Mouse (Mus musculus) forebrain, embryonic 16.5 days (tissue): ENCODE results near the gene B3galt4. TPM values are rescaled to one million over a fixed set of nuclear protein-coding genes. Genes with fewer than 3 reads are reported as not detected.

ENCODE experiments used
- ATAC-seq: fragments of 200-750 bp; cut with Nextera tagmentation; 2 replicates; pipeline ENCODE4 v1.8.0; 2017; ENCODE audit warnings: mild to moderate bottlenecking, moderate library complexity
- H3K27ac ChIP-seq: fragments of 300-500 bp; sonication (generic); 2 replicates; pipeline ENCODE4 v1.5.1; 2014; ENCODE audit warnings: low read length, control low read depth
- H3K27me3 ChIP-seq: fragments of 300-500 bp; sonication (generic); replicated peaks from 2 replicates; pipeline ENCODE4 v1.6.1; 2014; ENCODE audit warnings: low read length; ENCODE audit not compliant: control insufficient read depth, insufficient read depth
- H3K36me3 ChIP-seq: fragments of 300-500 bp; sonication (generic); 2 replicates; pipeline ENCODE4 v1.6.1; 2014; ENCODE audit not compliant: control insufficient read depth, insufficient read depth
- H3K4me1 ChIP-seq: fragments of 300-500 bp; sonication (generic); replicated peaks from 2 replicates; pipeline ENCODE4 v1.6.1; 2014; ENCODE audit warnings: low read length; ENCODE audit not compliant: control insufficient read depth, insufficient read depth
- H3K4me2 ChIP-seq: fragments of 300-500 bp; sonication (generic); 2 replicates; pipeline ENCODE4 v1.6.1; 2014; ENCODE audit warnings: mild to moderate bottlenecking, low read length, control low read depth
- H3K4me3 ChIP-seq: fragments of 300-500 bp; sonication (generic); replicated peaks from 2 replicates; pipeline ENCODE4 v1.5.1; 2014; ENCODE audit warnings: mild to moderate bottlenecking, low read length, control low read depth
- H3K9ac ChIP-seq: fragments of 300-500 bp; sonication (generic); replicated peaks from 2 replicates; pipeline ENCODE4 v1.6.1; 2014; ENCODE audit warnings: low read depth, low read length, control low read depth
- H3K9me3 ChIP-seq: fragments of 300-500 bp; sonication (generic); 2 replicates; pipeline ENCODE4 v1.6.1; 2016; ENCODE audit warnings: low read length; ENCODE audit not compliant: control insufficient read depth
- WGBS: fragments of 180-500 bp; shearing (Covaris S2); extraction: QIAGEN DNeasy Blood & Tissue Kit; methylation state at CpG from one replicate; pipeline ENCODE4 v1.1.7; 2014; 5-methylcytosine and 5-hydroxymethylcytosine counted together
- polyA plus RNA-seq: library from polyadenylated mRNA; unstranded; fragments of >200 nt; fragmentation: Nextera tagmentation; extraction: Ambion mirVana; gene quantifications from 2 replicates; pipeline ENCODE4 v1.2.1, GENCODE M21; 2015

Gene B3galt4
- polyA plus RNA-seq, 1 experiment from 2014 or later, result 13.2 TPM

DNA sequence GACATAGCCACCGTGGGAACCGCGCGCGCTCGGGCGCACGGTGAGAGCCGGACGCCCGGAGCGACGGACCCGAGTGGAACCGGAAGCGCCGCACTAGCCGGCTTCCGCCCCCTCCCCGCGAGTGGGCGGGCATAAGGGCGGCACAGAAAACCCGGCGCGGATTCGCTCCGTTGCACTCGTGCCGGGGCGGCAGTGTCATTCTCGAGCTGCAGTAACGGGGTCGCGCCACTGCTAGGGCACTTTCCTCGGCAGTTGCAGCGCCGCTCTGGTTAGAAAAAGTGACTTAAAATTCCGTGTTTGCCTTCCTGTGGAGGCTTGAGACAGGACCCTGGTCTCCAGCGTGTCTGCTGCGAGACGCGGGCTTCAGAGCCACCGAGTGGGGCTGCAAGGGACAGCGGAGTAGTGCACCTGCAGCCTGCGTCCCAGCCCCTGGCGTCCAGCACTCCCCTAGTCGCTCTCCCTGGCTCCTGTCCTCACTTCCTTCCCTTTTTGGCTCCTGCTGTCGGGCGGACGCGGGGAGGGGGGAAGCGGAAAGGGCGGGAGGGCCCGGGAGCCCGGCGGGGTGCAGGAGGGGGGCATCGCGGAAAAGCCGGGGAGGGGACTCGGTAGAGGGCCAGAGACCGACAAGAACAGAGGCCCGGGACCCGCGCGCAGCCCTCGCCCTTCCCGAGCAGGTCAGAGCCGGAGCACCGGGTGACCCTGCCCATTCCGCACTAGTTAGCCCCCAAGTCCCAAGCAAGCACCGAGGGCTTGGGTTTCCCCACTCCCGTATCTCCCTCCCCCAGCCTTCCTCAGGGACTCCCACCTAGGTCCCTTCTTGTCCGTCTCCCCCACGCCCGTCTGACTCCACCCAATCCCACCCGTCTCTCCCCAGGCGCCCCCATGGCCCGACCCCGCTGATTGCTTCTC lies 21.7 kb downstream of the B3galt4 start, which contains the start of gene Rgl2:
TSS of gene Rgl2 (plus strand) at position 173 of the 909 bp plus-strand sequence.
- peak within 1 kb of the TSS; percentile 98 for H3K4me2 ChIP-seq
- peak within 1 kb of the TSS; percentile 92 for H3K27ac ChIP-seq
- peak within 1 kb of the TSS; percentile 84 for H3K9ac ChIP-seq
- ATAC-seq, result peak; percentile 93
- 0 out of 2 replicates have a peak, but pooled peaks cover 5% of the 10 kb centered on the region for H3K36me3 ChIP-seq
- H3K4me3 ChIP-seq, result peak within 1 kb of the TSS; percentile 76
- WGBS, result under 1% methylated on average over 70 of the region's 80 CpGs
- peaks cover 18% of the 10 kb centered on the region for H3K4me1 ChIP-seq
- H3K27me3 ChIP-seq, result no peaks in the 10 kb centered on the region
- no peaks in the 10 kb centered on the region for H3K9me3 ChIP-seq

DNA sequence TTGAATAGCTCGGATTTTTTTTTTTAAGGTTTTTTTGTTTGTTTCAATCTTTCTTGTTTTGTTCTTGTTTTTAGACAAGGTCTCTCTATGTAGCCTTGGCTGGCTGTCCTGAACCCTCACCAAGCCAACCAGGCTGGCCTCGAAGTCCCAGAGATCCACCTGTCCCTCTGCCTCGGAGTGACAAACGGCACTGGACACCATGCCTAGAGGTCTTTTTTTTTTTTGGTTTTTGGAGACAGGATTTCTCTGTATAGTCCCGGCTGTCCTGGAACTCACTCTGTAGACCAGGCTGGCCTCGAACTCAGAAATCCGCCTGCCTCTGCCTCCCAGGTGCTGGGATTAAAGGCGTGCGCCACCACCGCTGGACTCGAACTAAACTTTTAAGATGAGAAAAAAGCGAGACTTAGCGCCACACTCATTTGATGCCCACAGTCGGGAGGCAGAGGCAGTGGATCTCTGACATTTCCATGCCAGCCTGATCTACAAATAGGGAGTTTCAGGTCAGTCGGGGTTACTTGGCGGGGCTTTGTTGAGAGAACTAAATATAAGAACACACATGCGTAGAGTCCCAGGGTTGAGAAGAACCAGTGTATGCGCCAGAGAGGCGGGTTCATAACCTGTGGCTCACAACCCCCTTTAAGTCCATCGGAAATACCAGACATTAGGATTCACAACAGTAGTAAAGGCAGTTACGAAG lies 22.9 kb downstream of the B3galt4 start:
- Histone ChIP-seq H3K27ac (no peak overlapping the region), H3K27me3 (no peaks in the 10 kb centered on the region), H3K36me3 (0 out of 2 replicates have a peak, but pooled peaks cover 5% of the 10 kb centered on the region), H3K9ac (peak overlapping the region; percentile 84), H3K4me2 (peak overlapping the region; percentile 98), H3K4me1 (peaks cover 18% of the 10 kb centered on the region), H3K4me3 (peak overlapping the region; percentile 76), H3K9me3 (no peaks in the 10 kb centered on the region)
- ATAC-seq, result no peak
- WGBS, result 62% methylated on average over 21 of the region's 21 CpGs

DNA sequence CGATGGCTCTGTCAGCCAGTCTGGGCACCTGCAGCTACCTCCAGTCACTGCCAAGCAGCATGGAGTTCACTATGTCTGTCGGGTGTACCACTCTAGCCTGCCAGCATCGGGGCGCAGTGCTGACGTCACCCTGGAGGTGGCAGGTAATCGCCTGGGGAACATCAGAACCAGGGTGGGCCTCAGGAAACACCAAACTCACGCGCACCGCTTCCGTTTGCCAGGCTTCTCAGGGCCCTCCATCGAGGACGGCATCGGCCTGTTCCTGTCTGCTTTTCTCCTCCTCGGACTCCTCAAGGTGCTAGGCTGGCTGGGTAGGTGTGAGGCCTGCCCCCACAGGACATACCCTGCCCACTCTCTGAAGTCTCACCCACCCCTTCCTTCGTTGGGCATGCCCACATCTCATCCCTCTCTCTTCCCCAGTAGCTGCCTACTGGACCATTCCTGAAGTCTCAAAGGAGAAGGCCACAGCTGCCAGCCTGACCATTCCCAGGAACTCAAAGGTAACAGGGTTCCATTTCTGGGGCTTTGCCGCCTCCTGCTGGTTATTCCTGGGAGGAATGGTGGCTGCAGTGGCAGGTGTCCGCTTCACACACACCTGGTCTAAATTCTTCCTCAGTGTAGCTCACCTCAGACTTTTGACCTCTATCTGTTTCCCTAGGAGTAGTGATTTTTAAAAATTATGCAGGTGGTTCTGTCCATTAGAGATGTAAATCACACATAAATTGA lies 24.9 kb downstream of the B3galt4 start:
- Histone ChIP-seq H3K27ac (no peak overlapping the region), H3K36me3 (0 out of 2 replicates have a peak, but pooled peaks cover 2% of the 10 kb centered on the region), H3K4me1 (peaks cover 17% of the 10 kb centered on the region), H3K4me2 (no peak overlapping the region), H3K4me3 (no peak overlapping the region), H3K27me3 (no peaks in the 10 kb centered on the region), H3K9ac (no peak overlapping the region), H3K9me3 (no peaks in the 10 kb centered on the region)
- 74% methylated on average over 17 of the region's 17 CpGs for WGBS
- no peak for ATAC-seq

DNA sequence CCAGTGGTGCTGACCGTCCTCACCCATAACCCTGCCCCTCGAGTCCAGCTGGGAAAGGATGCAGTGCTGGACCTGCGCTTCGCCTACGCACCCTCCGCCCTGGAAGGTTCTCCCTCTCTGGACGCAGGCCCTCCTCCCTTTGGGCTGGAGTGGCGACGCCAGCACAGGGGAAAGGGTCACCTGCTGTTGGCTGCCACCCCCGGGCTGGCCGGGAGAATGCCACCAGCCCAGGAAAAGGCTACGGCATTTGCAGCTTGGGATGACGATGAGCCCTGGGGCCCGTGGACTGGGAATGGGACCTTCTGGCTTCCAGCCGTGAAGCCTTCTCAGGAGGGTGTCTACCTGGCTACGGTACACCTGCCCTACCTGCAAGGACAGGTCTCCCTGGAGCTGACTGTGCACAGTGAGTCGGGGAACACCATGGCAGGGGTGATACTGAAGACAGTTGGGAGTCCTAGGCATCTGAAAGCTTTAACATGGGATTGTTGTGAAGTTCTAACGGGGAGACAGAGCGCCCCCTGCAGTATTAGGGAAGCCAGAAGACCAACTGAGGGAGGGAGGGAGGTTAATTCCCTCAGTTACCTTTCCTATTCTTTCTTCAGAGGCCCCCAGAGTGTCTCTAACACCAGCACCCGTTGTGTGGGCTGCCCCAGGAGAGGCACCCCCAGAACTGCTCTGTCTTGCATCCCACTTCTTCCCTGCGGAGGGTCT lies 25.7 kb downstream of the B3galt4 start:
- no peak for ATAC-seq
- WGBS, result 84% methylated on average over 21 of the region's 21 CpGs

DNA sequence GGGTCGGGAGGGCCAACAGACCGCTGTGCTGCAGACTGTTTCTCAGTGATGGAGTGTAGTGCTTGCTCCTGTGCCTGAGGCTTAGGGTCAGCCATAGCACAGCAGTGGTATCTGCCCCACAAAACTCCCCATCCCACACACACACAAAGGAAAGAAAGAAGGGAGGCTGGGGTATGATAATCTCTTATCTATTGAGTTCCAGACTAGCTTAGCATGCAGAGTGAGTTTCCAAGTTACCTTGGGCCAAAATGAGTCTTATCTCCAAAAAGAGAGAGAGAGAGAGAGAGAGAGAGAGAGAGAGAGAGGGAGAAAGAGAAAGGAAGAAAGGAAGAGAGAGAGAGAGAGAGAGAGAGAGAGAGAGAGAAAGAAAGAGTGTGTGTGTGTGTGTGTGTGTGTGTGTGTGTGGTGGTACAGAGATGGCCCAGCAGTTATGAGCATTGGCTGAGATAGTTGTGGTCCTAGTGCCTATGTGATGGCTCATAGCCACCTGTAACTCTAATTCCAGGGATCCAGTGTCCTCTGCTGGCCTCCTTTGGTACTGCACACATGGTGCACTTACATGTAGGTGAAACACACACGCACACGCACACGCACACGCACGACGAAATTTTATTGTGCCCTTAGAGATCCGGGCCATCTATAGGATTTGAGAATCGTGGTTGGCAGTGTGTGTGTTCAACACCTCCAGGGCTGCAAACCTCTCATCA lies 26.6 kb downstream of the B3galt4 start:
- no peaks in the 10 kb centered on the region for H3K9me3 ChIP-seq
- ATAC-seq, result no peak
- H3K9ac ChIP-seq, result no peak overlapping the region
- no peak overlapping the region for H3K4me2 ChIP-seq
- 85% methylated on average over 10 of the region's 10 CpGs for WGBS
- no peaks in the 10 kb centered on the region for H3K27me3 ChIP-seq
- peaks cover 20% of the 10 kb centered on the region for H3K4me1 ChIP-seq
- no peak overlapping the region for H3K27ac ChIP-seq
- H3K4me3 ChIP-seq, result no peak overlapping the region
- H3K36me3 ChIP-seq, result 0 out of 2 replicates have a peak, but pooled peaks cover 2% of the 10 kb centered on the region

More for the DNA sequence above, 25.7 kb downstream of the B3galt4 start:
- H3K4me1 ChIP-seq, result peaks cover 12% of the 10 kb centered on the region
- H3K27ac ChIP-seq, result no peak overlapping the region
- no peak overlapping the region for H3K4me2 ChIP-seq
- no peaks in the 10 kb centered on the region for H3K9me3 ChIP-seq
- no peak overlapping the region for H3K9ac ChIP-seq
- 0 out of 2 replicates have a peak, but pooled peaks cover 2% of the 10 kb centered on the region for H3K36me3 ChIP-seq
- H3K27me3 ChIP-seq, result no peaks in the 10 kb centered on the region
- H3K4me3 ChIP-seq, result no peak overlapping the region

DNA sequence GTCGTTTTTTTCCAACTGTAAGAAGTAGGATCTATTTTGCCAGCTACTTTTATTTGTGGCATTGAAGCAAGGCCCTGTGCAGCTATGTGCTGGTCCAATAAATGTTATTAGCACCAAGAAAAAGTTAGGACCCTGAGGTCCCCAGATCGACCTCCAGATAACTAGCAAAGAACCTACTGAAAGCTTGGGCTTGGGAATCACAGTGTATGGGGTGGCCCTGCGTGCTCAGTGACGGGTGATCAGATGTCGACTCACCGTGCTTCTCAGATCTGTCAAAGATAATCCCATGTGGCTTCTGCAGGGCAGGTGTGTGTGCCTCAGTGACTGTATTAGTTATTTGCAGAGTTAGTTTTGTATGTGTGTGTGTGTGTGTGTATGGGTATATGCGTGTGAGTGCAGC lies 29.9 kb downstream of the B3galt4 start:
- 88% methylated on average over 7 of the region's 7 CpGs for WGBS
- Histone ChIP-seq H3K4me1 (peaks cover 32% of the 10 kb centered on the region), H3K27ac (no peak overlapping the region), H3K4me2 (no peak overlapping the region), H3K36me3 (no peaks in the 10 kb centered on the region), H3K27me3 (no peaks in the 10 kb centered on the region), H3K4me3 (no peak overlapping the region), H3K9me3 (no peaks in the 10 kb centered on the region), H3K9ac (no peak overlapping the region)
- no peak for ATAC-seq

DNA sequence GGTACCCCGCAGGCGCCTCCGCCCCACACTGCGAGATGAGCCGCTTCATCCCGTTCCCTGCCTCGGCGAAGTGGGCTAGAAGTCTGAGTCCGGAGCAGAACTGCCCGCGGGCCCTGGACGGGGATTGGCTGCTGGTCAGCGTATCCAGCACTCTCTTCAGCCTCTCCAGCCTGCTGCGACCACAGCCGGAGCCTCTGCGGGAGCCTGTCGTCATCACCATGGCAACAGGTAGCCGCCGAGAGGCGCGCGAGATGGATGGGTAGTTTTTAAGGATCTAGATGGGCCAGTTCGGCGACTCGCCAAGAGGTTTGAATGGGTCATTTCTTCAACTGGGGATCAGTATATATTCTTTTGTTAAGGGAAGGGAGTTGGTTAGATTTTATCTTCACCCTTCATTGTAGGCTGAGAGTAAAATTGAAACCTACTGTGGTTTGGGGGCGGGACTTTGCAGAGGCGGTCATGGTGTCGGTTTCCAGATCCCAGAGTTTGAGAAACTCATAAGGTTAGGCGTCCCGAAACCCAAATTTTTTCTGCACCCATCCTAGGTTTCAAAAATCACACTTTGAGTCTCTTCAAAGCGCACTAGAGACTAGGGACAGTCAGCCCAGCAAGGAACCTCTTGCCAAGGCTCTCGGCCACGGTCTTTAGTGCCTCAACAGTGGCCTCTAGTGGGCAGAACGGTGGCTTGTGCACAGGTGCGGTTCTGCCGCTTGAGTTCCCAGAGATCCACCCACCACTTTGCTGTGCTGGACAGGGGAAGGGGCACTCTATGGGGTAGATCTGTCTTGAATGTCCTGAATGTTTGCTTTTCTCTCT lies 30.8 kb downstream of the B3galt4 start:
- H3K4me1 ChIP-seq, result peaks cover 33% of the 10 kb centered on the region
- peak overlapping the region; percentile 68 for H3K9ac ChIP-seq
- no peaks in the 10 kb centered on the region for H3K9me3 ChIP-seq
- ATAC-seq, result no peak; the same call in 1 of the 2 replicates
- H3K27ac ChIP-seq, result peak overlapping the region; percentile 23; the same call in 1 of the 2 replicates
- H3K27me3 ChIP-seq, result no peaks in the 10 kb centered on the region
- peak overlapping the region; percentile 47 for H3K4me3 ChIP-seq
- under 1% methylated on average over 36 of the region's 36 CpGs for WGBS
- H3K36me3 ChIP-seq, result no peaks in the 10 kb centered on the region
- H3K4me2 ChIP-seq, result peak overlapping the region; percentile 80
